Mouse (Mus musculus) gonadal fat pad, adult 2 months (tissue): Measurements from ENCODE around the gene Olfr827. TPM values are rescaled to one million over a fixed set of nuclear protein-coding genes. Genes with fewer than 3 reads are reported as not detected.

ENCODE experiments used
- DNase-seq: peaks from one replicate; pipeline ENCODE4 v3.0.0-alpha.2; 2012; ENCODE audit warnings: low read depth
- polyA plus RNA-seq: library from polyadenylated mRNA; depleted of rRNA; stranded (reverse); fragments of >200 nt; gene quantifications from 2 replicates; pipeline ENCODE4 v1.2.3, GENCODE M21; 2012; rRNA removed

The Olfr827 gene
- not detected in 2 replicates for polyA plus RNA-seq

- DNase-seq: no peak
Observed at GRCm38 (mm10) chr10:130214303-130214702, at the start of gene Olfr827. Olfr827 (minus strand) TSS chr10:130214403.

DNA sequence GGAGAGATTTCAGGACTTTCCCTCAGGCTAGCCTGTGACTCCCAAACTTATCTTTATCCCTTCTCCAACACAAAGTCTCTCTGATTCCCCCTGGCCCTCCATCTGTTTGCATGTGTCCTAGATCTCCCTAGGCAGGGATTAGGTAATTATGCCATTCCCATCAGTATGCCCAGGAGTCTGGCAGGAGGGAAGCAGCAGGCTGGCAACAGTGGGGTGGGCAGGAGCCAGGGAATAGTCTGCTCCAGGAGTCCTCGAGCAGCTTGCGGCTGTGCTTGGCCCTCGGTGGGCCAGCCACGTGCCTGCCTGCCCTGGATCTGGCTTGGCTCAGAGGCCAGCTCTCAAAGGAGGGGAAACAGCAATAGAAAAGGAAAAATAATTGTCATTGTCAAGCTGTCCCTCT, 49.0 kb upstream of the Olfr827 start:
- DNase-seq: no peak

- DNase-seq: no peak
Observed at GRCm38 (mm10) chr10:130259483-130259882, 45.3 kb upstream of the Olfr827 start.

DNA sequence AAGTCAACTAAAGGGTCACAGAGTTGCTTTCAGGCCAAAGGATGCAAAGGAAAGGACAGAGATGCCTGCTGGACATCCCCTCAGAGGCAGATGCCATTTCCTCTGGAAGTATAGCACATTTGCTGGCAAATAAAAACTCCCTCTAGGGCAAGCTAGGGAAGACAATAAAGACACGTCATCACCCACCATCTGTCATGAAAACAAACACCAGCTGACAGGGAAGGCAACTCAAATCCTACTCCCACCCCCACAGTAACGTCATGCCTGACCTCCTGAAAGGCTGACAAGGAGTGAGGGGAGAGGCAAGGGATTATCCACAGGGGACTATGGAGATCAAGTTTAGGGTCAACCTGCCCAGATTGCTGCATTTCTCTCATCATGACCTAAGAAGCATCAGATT, 30.1 kb upstream of the Olfr827 start:
- DNase-seq: no peak

- DNase-seq: no peak
Observed at GRCm38 (mm10) chr10:130238318-130239209, 24.4 kb upstream of the Olfr827 start.

- DNase-seq: no peak
Observed at GRCm38 (mm10) chr10:130234576-130234975, 20.4 kb upstream of the Olfr827 start.

GRCm38 (mm10) chr10:130232117-130232516, 17.9 kb upstream of the Olfr827 start:
- DNase-seq: no peak

- DNase-seq: no peak
Observed at GRCm38 (mm10) chr10:130229584-130229983, 15.4 kb upstream of the Olfr827 start.

DNA sequence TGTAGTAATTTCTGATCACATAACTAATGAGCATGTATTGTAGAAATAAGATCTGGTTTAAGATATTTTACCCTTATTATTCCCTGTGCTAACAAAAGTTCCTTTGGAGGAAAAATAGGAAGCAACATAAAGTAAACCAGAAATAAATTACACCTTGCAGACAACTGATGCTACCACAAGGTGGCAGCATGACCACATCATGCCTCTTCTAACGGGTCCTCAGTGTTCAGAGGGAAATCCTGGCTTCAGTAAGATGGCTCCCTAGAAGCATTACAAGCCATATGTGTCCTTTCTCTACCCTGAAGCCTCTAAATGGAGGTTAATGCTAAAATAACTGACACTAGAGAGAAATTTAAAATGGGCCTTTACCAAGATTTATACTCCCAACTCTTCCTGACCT, 14.0 kb upstream of the Olfr827 start:
- DNase-seq: no peak

DNA sequence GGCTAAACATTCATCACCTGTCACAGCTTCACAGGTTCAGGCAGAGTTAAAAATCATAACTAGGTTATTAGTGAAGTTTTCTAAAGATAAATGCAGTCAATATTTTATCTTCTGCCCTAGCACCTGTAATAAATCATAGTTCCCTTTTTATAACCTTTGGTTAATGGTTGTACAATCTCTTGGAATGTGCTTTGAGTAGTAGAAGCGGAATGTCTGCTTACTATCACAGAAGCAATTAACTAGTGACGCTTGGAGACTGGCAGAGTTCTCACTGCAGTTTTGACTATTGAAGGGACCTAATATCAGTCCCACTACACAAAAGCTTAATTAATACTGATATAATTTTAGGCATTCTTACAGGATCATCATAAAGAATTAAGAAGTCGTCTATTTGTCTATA, 10.8 kb upstream of the Olfr827 start:
- no peak for DNase-seq

- DNase-seq: no peak
Observed at GRCm38 (mm10) chr10:130184086-130184485, 30.1 kb downstream of the Olfr827 start, which contains the start of gene Olfr826. Olfr826 (minus strand) TSS chr10:130184186.

DNA sequence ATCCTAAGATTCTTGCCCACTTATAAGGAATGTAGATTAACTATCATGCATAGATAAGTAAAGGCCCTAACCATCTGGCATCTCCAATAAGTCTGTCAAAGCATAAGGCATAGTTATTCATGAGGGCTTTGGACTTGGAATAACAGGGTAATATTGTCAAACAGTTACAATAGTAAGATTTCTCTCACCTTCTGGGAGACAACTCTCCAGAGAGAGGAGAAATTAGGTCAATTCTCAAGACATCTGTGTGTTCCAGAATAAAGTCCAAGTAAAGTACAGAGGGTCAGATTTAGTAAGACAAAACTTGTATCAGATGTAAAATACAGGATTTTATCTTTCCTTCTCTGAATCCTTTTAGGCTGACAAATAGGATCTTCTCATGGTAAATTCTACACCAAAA, 47.5 kb downstream of the Olfr827 start, which contains the start of gene Olfr825:
Gene Olfr825, minus strand, starts transcription at position 101 of the 400 bp plus-strand sequence.
- no peak for DNase-seq

DNA sequence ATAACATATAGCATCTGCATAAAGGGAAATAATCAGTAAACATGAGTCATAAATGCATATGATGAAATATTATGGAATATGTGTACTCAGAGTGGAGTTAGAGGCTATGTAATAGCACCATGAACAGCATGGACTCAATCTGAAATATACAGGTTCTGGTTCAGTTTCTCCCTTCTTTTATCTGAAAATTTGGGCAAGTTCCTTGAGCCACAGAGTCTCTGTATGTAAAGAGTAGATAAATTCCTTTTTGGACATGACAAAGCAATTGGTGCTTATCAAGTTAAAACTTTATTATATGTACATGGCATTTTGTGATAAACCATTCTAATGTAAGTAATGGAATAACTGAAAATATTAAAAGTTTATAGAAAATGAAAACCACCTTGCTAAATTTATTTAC, 49.0 kb downstream of the Olfr827 start:
- DNase-seq: no peak

Other genes with a start within 250 kb of the Olfr827 start
- not detected in 2 replicates for gene Olfr819, start 247.1 kb downstream of the Olfr827 start, polyA plus RNA-seq
- gene Olfr247, start 238.3 kb downstream of the Olfr827 start, polyA plus RNA-seq: not detected in 2 replicates
- not detected in 2 replicates for gene Gm10310, start 229.3 kb downstream of the Olfr827 start, polyA plus RNA-seq
- not detected in 2 replicates for gene Olfr820, start 201.8 kb downstream of the Olfr827 start, polyA plus RNA-seq
- gene Olfr821, start 184.1 kb downstream of the Olfr827 start, polyA plus RNA-seq: not detected in 2 replicates
- not detected in 2 replicates for gene Olfr822, start 143.2 kb downstream of the Olfr827 start, polyA plus RNA-seq
- not detected in 2 replicates for gene Olfr823, start 99.0 kb downstream of the Olfr827 start, polyA plus RNA-seq
- not detected in 2 replicates for gene Olfr824, start 84.4 kb downstream of the Olfr827 start, polyA plus RNA-seq
- gene Olfr825, start 47.6 kb downstream of the Olfr827 start, polyA plus RNA-seq: not detected in 2 replicates
- not detected in 2 replicates for gene Olfr826, start 30.2 kb downstream of the Olfr827 start, polyA plus RNA-seq
- gene Neurod4, start 65.8 kb upstream of the Olfr827 start, polyA plus RNA-seq: not detected in 2 replicates
- 0.26 and 0.61 TPM in 2 replicates for gene Tespa1, start 108.5 kb upstream of the Olfr827 start, polyA plus RNA-seq
- gene Vmn2r84, start 179.9 kb upstream of the Olfr827 start, polyA plus RNA-seq: not detected in 2 replicates
- gene Vmn2r85, start 215.3 kb upstream of the Olfr827 start, polyA plus RNA-seq: not detected in 2 replicates
- not detected in 2 replicates for gene Vmn2r86, start 241.6 kb upstream of the Olfr827 start, polyA plus RNA-seq